19 mouse cellular contexts compared by ENCODE assay signal in genomic region chr8:60949859-60950258, GRCm38 (mm10). TPM values are rescaled to one million over a fixed set of nuclear protein-coding genes. Genes with fewer than 3 reads are reported as not detected.
DNase-seq lines count a peak whose midpoint lies in the region; ATAC-seq and TF ChIP-seq lines count a peak whose summit lies in the region.
"Had no signal": no experiment of that assay in that cellular context is flagged by ENCODE, and none has a peak within 500 bp of the region (broad histone marks: within the 10 kb centered on the region; RNA-seq: fewer than 3 reads in every experiment).

No protein-coding gene starts in this region.

- H3K9ac ChIP-seq in forebrain, embryonic 16.5 days (replicated peaks; ENCODE audit: low read depth, low read length) = no peak overlapping the region
- H3K9ac ChIP-seq in hindbrain, postnatal 0 days (replicated peaks; ENCODE audit: low read length) = no peak overlapping the region
- no peak overlapping the region for H3K9ac ChIP-seq in hindbrain, embryonic 14.5 days
- peak overlapping the region; percentile 17; the same call in 1 of the 2 replicates for H3K9ac ChIP-seq in heart, embryonic 15.5 days
- no peak overlapping the region for H3K9ac ChIP-seq in liver, postnatal 0 days (replicated peaks)
- H3K9ac ChIP-seq: limb, embryonic 12.5 days; midbrain, embryonic 13.5 days; stomach, embryonic 15.5 days had no signal

- no peaks in the 10 kb centered on the region for H3K9me3 ChIP-seq in forebrain, embryonic 10.5 days
- H3K9me3 ChIP-seq in forebrain, embryonic 16.5 days (ENCODE audit: control insufficient read depth, low read length) = no peaks in the 10 kb centered on the region
- H3K9me3 ChIP-seq in hindbrain, postnatal 0 days (ENCODE audit: low read length) = no peaks in the 10 kb centered on the region
- H3K9me3 ChIP-seq in hindbrain, embryonic 14.5 days (ENCODE audit: control insufficient read depth, low read length) = no peaks in the 10 kb centered on the region
- no peaks in the 10 kb centered on the region for H3K9me3 ChIP-seq in heart, embryonic 15.5 days (replicated peaks)
- no peaks in the 10 kb centered on the region for H3K9me3 ChIP-seq in liver, postnatal 0 days (ENCODE audit: low read length)
- H3K9me3 ChIP-seq: embryonic facial prominence, embryonic 10.5 days; hindbrain, embryonic 10.5 days; limb, embryonic 12.5 days; midbrain, embryonic 13.5 days; stomach, embryonic 15.5 days had no signal

- no peak for DNase-seq in forebrain, embryonic 10.5 days (ENCODE audit: extremely low spot score, low spot score)
- DNase-seq in hindbrain, postnatal 0 days (ENCODE audit: low spot score) = no peak
- no peak for DNase-seq in hindbrain, embryonic 14.5 days (ENCODE audit: low spot score)
- DNase-seq in liver, postnatal 0 days = no peak
- no peak for DNase-seq in embryo, embryonic 10 days (ENCODE audit: low spot score)
- DNase-seq in lung, postnatal 10 days = no peak
- DNase-seq: adrenal gland, postnatal 14 days; kidney, adult 18-20 months; kidney, postnatal 36 days; lung, postnatal 14 days; thymus, postnatal 4 days had no signal

- WGBS in forebrain, embryonic 10.5 days = 78% methylated on average over 4 of the region's 4 CpGs
- WGBS in forebrain, embryonic 16.5 days = 65% methylated on average over 4 of the region's 4 CpGs
- WGBS in hindbrain, postnatal 0 days = 63% methylated on average over 4 of the region's 4 CpGs
- 80% methylated on average over 4 of the region's 4 CpGs for WGBS in hindbrain, embryonic 14.5 days
- WGBS in heart, embryonic 15.5 days = 48% methylated on average over 4 of the region's 4 CpGs
- 49% methylated on average over 4 of the region's 4 CpGs for WGBS in liver, postnatal 0 days (ENCODE audit: insufficient replicate concordance)

- no peak overlapping the region for H3K4me2 ChIP-seq in forebrain, embryonic 16.5 days (ENCODE audit: low read length)
- no peak overlapping the region for H3K4me2 ChIP-seq in hindbrain, postnatal 0 days (ENCODE audit: low read depth, low read length)
- no peak overlapping the region for H3K4me2 ChIP-seq in hindbrain, embryonic 14.5 days (replicated peaks)
- peak overlapping the region; percentile 36 for H3K4me2 ChIP-seq in heart, embryonic 15.5 days
- H3K4me2 ChIP-seq in liver, postnatal 0 days (ENCODE audit: low read depth, low read length) = peak overlapping the region; percentile 38; the same call in 1 of the 2 replicates
- H3K4me2 ChIP-seq: limb, embryonic 12.5 days; midbrain, embryonic 13.5 days; stomach, embryonic 15.5 days had no signal

- no peak overlapping the region for H3K4me3 ChIP-seq in forebrain, embryonic 10.5 days
- H3K4me3 ChIP-seq in forebrain, embryonic 16.5 days (replicated peaks; ENCODE audit: low read length) = no peak overlapping the region
- no peak overlapping the region for H3K4me3 ChIP-seq in hindbrain, postnatal 0 days (ENCODE audit: low read length)
- no peak overlapping the region for H3K4me3 ChIP-seq in hindbrain, embryonic 14.5 days (replicated peaks; ENCODE audit: low read length)
- no peak overlapping the region for H3K4me3 ChIP-seq in heart, embryonic 15.5 days
- H3K4me3 ChIP-seq in liver, postnatal 0 days (ENCODE audit: low read depth, low read length) = no peak overlapping the region
- H3K4me3 ChIP-seq: embryonic facial prominence, embryonic 10.5 days; hindbrain, embryonic 10.5 days; left cerebral cortex, adult 2 months; limb, embryonic 12.5 days; midbrain, embryonic 13.5 days; stomach, embryonic 15.5 days had no signal

- no peak for TF ChIP-seq EP300 in liver, postnatal 0 days (IDR thresholded peaks at IDR 0.05; ENCODE audit: low read depth)

- peaks cover 48% of the 10 kb centered on the region for H3K4me1 ChIP-seq in forebrain, embryonic 10.5 days
- H3K4me1 ChIP-seq in forebrain, embryonic 16.5 days (replicated peaks; ENCODE audit: control insufficient read depth, insufficient read depth, low read length) = peaks cover 6% of the 10 kb centered on the region; the same call in 1 of the 2 replicates
- peaks cover 4% of the 10 kb centered on the region; the same call in 1 of the 2 replicates for H3K4me1 ChIP-seq in hindbrain, postnatal 0 days (ENCODE audit: insufficient read depth, low read length)
- peaks cover 11% of the 10 kb centered on the region for H3K4me1 ChIP-seq in hindbrain, embryonic 14.5 days (replicated peaks; ENCODE audit: control insufficient read depth, insufficient read depth, low read length)
- peaks cover 21% of the 10 kb centered on the region for H3K4me1 ChIP-seq in heart, embryonic 15.5 days (replicated peaks)
- peaks cover 20% of the 10 kb centered on the region for H3K4me1 ChIP-seq in liver, postnatal 0 days (ENCODE audit: insufficient read depth)
- H3K4me1 ChIP-seq: stomach, embryonic 15.5 days had no signal

- ATAC-seq in forebrain, embryonic 16.5 days = no peak
- no peak for ATAC-seq in hindbrain, postnatal 0 days
- no peak for ATAC-seq in hindbrain, embryonic 14.5 days (ENCODE audit: low FRiP score)
- no peak for ATAC-seq in heart, embryonic 15.5 days (replicated peaks; ENCODE audit: insufficient number of reproducible peaks, insufficient read depth, low FRiP score, low read depth)
- no peak for ATAC-seq in liver, postnatal 0 days
- ATAC-seq: midbrain, embryonic 13.5 days had no signal

- H3K27me3 ChIP-seq in forebrain, embryonic 10.5 days (ENCODE audit: poor library complexity, severe bottlenecking) = no peaks in the 10 kb centered on the region
- H3K27me3 ChIP-seq in forebrain, embryonic 16.5 days (replicated peaks; ENCODE audit: control insufficient read depth, insufficient read depth, low read length) = no peaks in the 10 kb centered on the region
- no peaks in the 10 kb centered on the region for H3K27me3 ChIP-seq in hindbrain, postnatal 0 days (ENCODE audit: insufficient read depth, low read length)
- H3K27me3 ChIP-seq in hindbrain, embryonic 14.5 days (ENCODE audit: control insufficient read depth, insufficient read depth, low read length) = no peaks in the 10 kb centered on the region
- H3K27me3 ChIP-seq in heart, embryonic 15.5 days = no peaks in the 10 kb centered on the region
- H3K27me3 ChIP-seq in liver, postnatal 0 days (ENCODE audit: insufficient read depth, low read length) = no peaks in the 10 kb centered on the region
- H3K27me3 ChIP-seq: limb, embryonic 12.5 days; midbrain, embryonic 13.5 days; stomach, embryonic 15.5 days had no signal

- H3K36me3 ChIP-seq in forebrain, embryonic 10.5 days (replicated peaks) = no peaks in the 10 kb centered on the region
- no peaks in the 10 kb centered on the region for H3K36me3 ChIP-seq in forebrain, embryonic 16.5 days (ENCODE audit: control insufficient read depth, insufficient read depth)
- H3K36me3 ChIP-seq in hindbrain, postnatal 0 days (ENCODE audit: insufficient read depth, low read length) = no peaks in the 10 kb centered on the region
- no peaks in the 10 kb centered on the region for H3K36me3 ChIP-seq in hindbrain, embryonic 14.5 days (replicated peaks; ENCODE audit: control insufficient read depth, insufficient read depth)
- H3K36me3 ChIP-seq in heart, embryonic 15.5 days = no peaks in the 10 kb centered on the region
- H3K36me3 ChIP-seq in liver, postnatal 0 days (replicated peaks; ENCODE audit: insufficient read depth, low read length) = no peaks in the 10 kb centered on the region
- H3K36me3 ChIP-seq: embryonic facial prominence, embryonic 10.5 days; hindbrain, embryonic 10.5 days; limb, embryonic 12.5 days; midbrain, embryonic 13.5 days; stomach, embryonic 15.5 days had no signal

- TF ChIP-seq CTCF in hindbrain, postnatal 0 days (IDR thresholded peaks at IDR 0.05; ENCODE audit: low read depth) = no peak
- no peak for TF ChIP-seq CTCF in liver, postnatal 0 days (IDR thresholded peaks at IDR 0.05; ENCODE audit: low read depth)

- H3K27ac ChIP-seq in forebrain, embryonic 10.5 days = peak overlapping the region; percentile 35; the same call in 1 of the 2 replicates
- H3K27ac ChIP-seq in forebrain, embryonic 16.5 days (ENCODE audit: low read length) = no peak overlapping the region
- H3K27ac ChIP-seq in hindbrain, postnatal 0 days = 0 out of 2 replicates have a peak overlapping the region, but pooled peaks have one; percentile 20
- no peak overlapping the region for H3K27ac ChIP-seq in hindbrain, embryonic 14.5 days
- peak overlapping the region; percentile 56 for H3K27ac ChIP-seq in heart, embryonic 15.5 days
- no peak overlapping the region for H3K27ac ChIP-seq in liver, postnatal 0 days (ENCODE audit: low read depth)
- H3K27ac ChIP-seq: embryonic facial prominence, embryonic 10.5 days; hindbrain, embryonic 10.5 days; left cerebral cortex, adult 2 months; limb, embryonic 12.5 days; midbrain, embryonic 13.5 days; stomach, embryonic 15.5 days had no signal

RNA-seq across cellular contexts. Expression of gene Clcn3, which starts 33.2 kb away (rescaled TPM):
- polyA plus RNA-seq in forebrain, embryonic 10.5 days (2016; fragmentation: Nextera tagmentation; extraction: Ambion mirVana) = 30.8 and 31.5 TPM in 2 replicates
- polyA plus RNA-seq in forebrain, embryonic 16.5 days (2015; fragmentation: Nextera tagmentation; extraction: Ambion mirVana) = 70.6 and 72.5 TPM in 2 replicates
- total RNA-seq in hindbrain, postnatal 0 days (2014; rRNA removed) = 85.9 and 87.7 TPM in 2 replicates
- polyA plus RNA-seq in hindbrain, postnatal 0 days (2015; fragmentation: Nextera tagmentation; extraction: Ambion mirVana) = 77.4 and 84.8 TPM in 2 replicates
- 79.0 and 86.1 TPM in 2 replicates for polyA plus RNA-seq in hindbrain, embryonic 14.5 days (2014; fragmentation: Nextera tagmentation; extraction: Ambion mirVana)
- 19.1 and 20.8 TPM in 2 replicates for polyA plus RNA-seq in heart, embryonic 15.5 days (2015; fragmentation: Nextera tagmentation; extraction: Ambion mirVana)
- 22.9 and 23.3 TPM in 2 replicates for polyA plus RNA-seq in liver, postnatal 0 days (2015; fragmentation: Nextera tagmentation; extraction: Ambion mirVana)

RNA-seq across cellular contexts. Expression of gene Nek1, which starts 43.1 kb away (rescaled TPM):
- 21.0 and 25.0 TPM in 2 replicates for polyA plus RNA-seq in forebrain, embryonic 10.5 days (2016; fragmentation: Nextera tagmentation; extraction: Ambion mirVana)
- polyA plus RNA-seq in forebrain, embryonic 16.5 days (2015; fragmentation: Nextera tagmentation; extraction: Ambion mirVana) = 25.2 and 26.0 TPM in 2 replicates
- total RNA-seq in hindbrain, postnatal 0 days (2014; rRNA removed) = 8.0 and 19.0 TPM in 2 replicates
- polyA plus RNA-seq in hindbrain, postnatal 0 days (2015; fragmentation: Nextera tagmentation; extraction: Ambion mirVana) = 21.9 and 23.9 TPM in 2 replicates
- 29.0 and 30.3 TPM in 2 replicates for polyA plus RNA-seq in hindbrain, embryonic 14.5 days (2014; fragmentation: Nextera tagmentation; extraction: Ambion mirVana)
- polyA plus RNA-seq in heart, embryonic 15.5 days (2015; fragmentation: Nextera tagmentation; extraction: Ambion mirVana) = 11.9 and 13.0 TPM in 2 replicates
- polyA plus RNA-seq in liver, postnatal 0 days (2015; fragmentation: Nextera tagmentation; extraction: Ambion mirVana) = 3.4 and 4.4 TPM in 2 replicates

RNA-seq across cellular contexts. Expression of gene Hpf1, which starts 59.6 kb away (rescaled TPM):
- 136 and 142 TPM in 2 replicates for polyA plus RNA-seq in forebrain, embryonic 10.5 days (2016; fragmentation: Nextera tagmentation; extraction: Ambion mirVana)
- 104 and 110 TPM in 2 replicates for polyA plus RNA-seq in forebrain, embryonic 16.5 days (2015; fragmentation: Nextera tagmentation; extraction: Ambion mirVana)
- 13.4 and 25.8 TPM in 2 replicates for total RNA-seq in hindbrain, postnatal 0 days (2014; rRNA removed)
- polyA plus RNA-seq in hindbrain, postnatal 0 days (2015; fragmentation: Nextera tagmentation; extraction: Ambion mirVana) = 97.2 and 103 TPM in 2 replicates
- 91.6 and 96.3 TPM in 2 replicates for polyA plus RNA-seq in hindbrain, embryonic 14.5 days (2014; fragmentation: Nextera tagmentation; extraction: Ambion mirVana)
- 56.8 and 60.9 TPM in 2 replicates for polyA plus RNA-seq in heart, embryonic 15.5 days (2015; fragmentation: Nextera tagmentation; extraction: Ambion mirVana)
- polyA plus RNA-seq in liver, postnatal 0 days (2015; fragmentation: Nextera tagmentation; extraction: Ambion mirVana) = 40.8 and 43.4 TPM in 2 replicates

Comparison
In these comparisons a context has a peak if more than half of its experiments do, and no peak if none do; other contexts are left out.
1. H3K27ac ChIP-seq: peak in forebrain, embryonic 10.5 days (single experiment), hindbrain, postnatal 0 days (single experiment) and heart, embryonic 15.5 days (single experiment); none in forebrain, embryonic 16.5 days (single experiment), hindbrain, embryonic 14.5 days (single experiment) and liver, postnatal 0 days (single experiment).
2. H3K4me2 ChIP-seq: peak in heart, embryonic 15.5 days (single experiment) and liver, postnatal 0 days (single experiment); none in forebrain, embryonic 16.5 days (single experiment), hindbrain, postnatal 0 days (single experiment) and hindbrain, embryonic 14.5 days (single experiment).